Mouse (Mus musculus) cortical plate, adult 2 months (tissue): ENCODE data around the gene Cpxm2.

ENCODE experiments used
- CTCF ChIP-seq: fragments of 200-500 bp; IDR thresholded peaks from 2 replicates; pipeline ENCODE4 v1.5.1; 2011; ENCODE audit warnings: mild to moderate bottlenecking, control low read depth, low read length; ENCODE audit not compliant: insufficient read depth; ENCODE audit errors: extremely low read depth
- POLR2A ChIP-seq: fragments of 200-500 bp; IDR thresholded peaks from 2 replicates; pipeline ENCODE4 v1.6.1; 2011; ENCODE audit warnings: mild to moderate bottlenecking, low read length, control low read depth; ENCODE audit not compliant: insufficient read depth; ENCODE audit errors: extremely low read depth

DNA sequence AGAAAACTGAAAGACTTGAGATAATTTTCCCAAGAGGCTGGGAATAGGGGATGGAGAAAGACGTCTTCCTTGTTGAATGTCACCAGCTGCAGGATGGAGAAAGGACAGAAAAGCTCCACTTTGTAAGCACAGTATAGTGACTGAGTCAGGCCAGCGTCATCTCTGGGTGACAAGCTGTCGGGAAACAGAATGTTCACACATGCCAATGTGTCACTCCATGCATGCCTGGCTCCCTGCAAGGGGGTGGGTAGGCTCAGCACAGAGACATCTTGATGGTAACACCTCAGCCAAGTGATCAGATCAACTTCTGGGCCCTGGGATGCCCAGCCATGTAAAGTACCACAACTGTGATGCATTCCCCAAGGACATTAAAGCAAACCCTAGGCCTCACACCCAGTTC is 26.5 kb upstream of the Cpxm2 start:
- no peak for TF ChIP-seq CTCF
- no peak for TF ChIP-seq POLR2A
